Mouse (Mus musculus) C3H10T1/2 (cell line): ENCODE measurements around the gene Slc30a5. TPM values are rescaled to one million over a fixed set of nuclear protein-coding genes. Genes with fewer than 3 reads are reported as not detected.

Experiments used
- polyA plus RNA-seq, 2 experiments: library from polyadenylated mRNA; unstranded; fragments of >200 nt; fragmentation: generic; extraction: Trizol; gene quantifications; one replicate each; pipeline ENCODE4 v1.2.1; 2012; ENCODE audit warnings: missing spikeins in 2 of 2

The Slc30a5 gene
- 10 to 100 TPM in 1 of 2 experiments, 1 to 10 TPM in 1; 3.2 to 19.2 TPM for polyA plus RNA-seq

GRCm38 (mm10) chr13:100832741-100833639 is at the start of gene Slc30a5:
Gene Slc30a5, minus strand, starts transcription at chr13:100833427.

GRCm38 (mm10) chr13:100786414-100786867 is 46.8 kb downstream of the Slc30a5 start, which contains the start of gene Ccnb1:
Gene Ccnb1, minus strand, starts transcription at chr13:100786570.

GRCm38 (mm10) chr13:100775252-100776055 is 57.8 kb downstream of the Slc30a5 start, which contains the start of gene Cenph:
Gene Cenph, minus strand, starts transcription at chr13:100775899.

Other genes with a start within 250 kb of the Slc30a5 start
- under 1 TPM in 1 of 2 experiments, not detected in 1; 0.05 TPM for gene Marveld2, start 216.5 kb downstream of the Slc30a5 start, polyA plus RNA-seq
- 10 to 100 TPM; 21.5 to 75.0 TPM for gene Ak6, start 182.4 kb downstream of the Slc30a5 start, polyA plus RNA-seq
- 1 to 10 TPM in 1 of 2 experiments, under 1 TPM in 1; 0.62 to 3.4 TPM for gene Rad17, start 182.4 kb downstream of the Slc30a5 start, polyA plus RNA-seq
- gene Taf9, start 181.8 kb downstream of the Slc30a5 start, polyA plus RNA-seq, result 1 to 10 TPM in 1 of 2 experiments, under 1 TPM in 1; 0.95 to 6.8 TPM
- under 1 TPM; 0.02 to 0.12 TPM for gene Ccdc125, start 163.7 kb downstream of the Slc30a5 start, polyA plus RNA-seq
- 10 to 100 TPM in 1 of 2 experiments, 1 to 10 TPM in 1; 3.5 to 20.1 TPM for gene Cdk7, start 102.5 kb downstream of the Slc30a5 start, polyA plus RNA-seq
- gene Mrps36, start 88.8 kb downstream of the Slc30a5 start, polyA plus RNA-seq, result 100 to 1,000 TPM; 112 to 125 TPM
- gene Cenph, start 57.5 kb downstream of the Slc30a5 start, polyA plus RNA-seq, result 10 to 100 TPM in 1 of 2 experiments, 1 to 10 TPM in 1; 7.1 to 12.2 TPM
- 10 to 100 TPM; 22.2 to 86.0 TPM for gene Ccnb1, start 46.9 kb downstream of the Slc30a5 start, polyA plus RNA-seq